Mouse (Mus musculus) heart, embryonic 14.5 days (tissue): ENCODE measurements at regions not wholly inside any gene's neighbourhood (a gene's known extent, or its start where the extent isn't known, plus 50 kb on each side); places are given as distances from the start of the nearest gene placed in this dataset.

ENCODE experiments used
- ATAC-seq: fragments of 200-750 bp; cut with Nextera tagmentation; 2 replicates; pipeline ENCODE4 v1.8.0; 2017; ENCODE audit warnings: low read depth, moderate TSS enrichment; ENCODE audit not compliant: insufficient number of reproducible peaks, insufficient read depth, low FRiP score
- H3K27ac ChIP-seq, 2 experiments: fragments of 200-500 bp in 1 of 2; fragments of 300-500 bp in 1 of 2; sonication (generic) in 1 of 2; replicated peaks in 1 of 2; 2 replicates each; pipeline ENCODE4 v1.5.1; 2012 to 2014; ENCODE audit warnings: low read depth in 2 of 2, low read length in 2 of 2, control low read depth in 1 of 2, mild to moderate bottlenecking in 1 of 2, mixed read lengths in 1 of 2; ENCODE audit not compliant: control insufficient read depth in 1 of 2, insufficient read depth in 1 of 2
- H3K27me3 ChIP-seq: fragments of 300-500 bp; sonication (generic); 2 replicates; pipeline ENCODE4 v1.6.1; 2014; ENCODE audit warnings: mild to moderate bottlenecking, low read length, control low read depth; ENCODE audit not compliant: control insufficient read depth, insufficient read depth
- H3K36me3 ChIP-seq: fragments of 300-500 bp; sonication (generic); 2 replicates; pipeline ENCODE4 v1.6.1; 2014; ENCODE audit warnings: mild to moderate bottlenecking, control low read depth, low read length, mixed read lengths; ENCODE audit not compliant: control insufficient read depth, insufficient read depth
- H3K4me1 ChIP-seq, 2 experiments: fragments of 200-500 bp in 1 of 2; fragments of 300-500 bp in 1 of 2; sonication (generic) in 1 of 2; 2 replicates each; pipeline ENCODE4 v1.6.1; 2012 to 2014; ENCODE audit warnings: low read length in 2 of 2, control low read depth in 1 of 2, mixed read lengths in 1 of 2; ENCODE audit not compliant: control insufficient read depth in 2 of 2, insufficient read depth in 2 of 2
- H3K4me2 ChIP-seq: fragments of 300-500 bp; sonication (generic); 2 replicates; pipeline ENCODE4 v1.6.1; 2014; ENCODE audit warnings: mild to moderate bottlenecking, low read length
- H3K4me3 ChIP-seq, 2 experiments: fragments of 200-500 bp in 1 of 2; fragments of 300-500 bp in 1 of 2; sonication (generic) in 1 of 2; 2 replicates each; pipeline ENCODE4 v1.5.1; 2012 to 2014; ENCODE audit warnings: low read length in 2 of 2, mild to moderate bottlenecking in 2 of 2, control low read depth in 1 of 2, low read depth in 1 of 2, moderate library complexity in 1 of 2; ENCODE audit not compliant: control insufficient read depth in 1 of 2, insufficient read depth in 1 of 2
- H3K9ac ChIP-seq: fragments of 300-500 bp; sonication (generic); 2 replicates; pipeline ENCODE4 v1.6.1; 2014; ENCODE audit warnings: mild to moderate bottlenecking, low read length
- H3K9me3 ChIP-seq: fragments of 300-500 bp; sonication (generic); 2 replicates; pipeline ENCODE4 v1.6.1; 2016; ENCODE audit warnings: low read length, control low read depth; ENCODE audit not compliant: control insufficient read depth
- WGBS: fragments of 180-500 bp; shearing (Covaris S2); extraction: QIAGEN DNeasy Blood & Tissue Kit; methylation state at CpG from one replicate; pipeline ENCODE4 v1.1.7; 2014; 5-methylcytosine and 5-hydroxymethylcytosine counted together

DNA sequence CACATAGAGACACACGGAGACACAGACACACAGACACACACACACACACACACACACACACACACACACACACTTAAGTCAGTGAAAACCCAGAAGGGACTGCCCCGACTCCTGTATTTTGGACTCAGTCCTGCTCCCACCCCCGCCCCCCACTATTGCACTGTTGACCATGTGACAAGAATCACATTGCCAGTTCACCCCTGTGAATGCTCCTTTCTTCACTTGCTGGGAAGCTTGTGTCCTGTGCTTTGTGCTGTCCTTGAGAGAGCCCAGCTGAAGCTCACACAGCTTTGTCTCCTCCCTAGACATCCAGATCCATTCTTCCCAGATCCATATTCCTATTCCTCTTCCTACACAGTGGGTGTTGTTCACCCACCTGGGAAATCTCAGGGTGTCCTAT is 400.0 kb downstream of the Cdh26 start:
- ATAC-seq, result no peak
- 76% methylated on average over 3 of the region's 3 CpGs for WGBS
- H3K27ac ChIP-seq, result no peak overlapping the region

DNA sequence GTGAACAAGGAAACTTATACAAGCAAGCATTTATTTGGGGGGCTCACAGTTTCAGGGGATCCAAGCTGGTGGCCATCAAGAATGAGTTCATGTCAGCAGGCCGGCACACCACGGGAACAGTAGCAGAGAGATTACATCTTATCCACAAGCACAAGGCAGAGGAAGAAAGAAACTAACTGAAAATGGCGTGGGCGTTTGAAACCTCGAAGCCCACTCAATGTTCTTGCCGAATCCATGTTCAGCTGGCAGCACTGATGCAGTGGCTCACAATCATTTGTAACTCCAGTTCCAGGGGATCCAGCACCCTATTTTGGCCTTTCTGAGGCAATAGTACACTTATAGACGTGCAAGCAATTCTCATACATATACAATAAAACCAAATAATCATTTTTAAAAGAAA is 404.7 kb downstream of the Cdh26 start:
- no peak overlapping the region for H3K27ac ChIP-seq
- H3K27me3 ChIP-seq, result no peaks in the 10 kb centered on the region
- 73% methylated on average over 7 of the region's 7 CpGs for WGBS
- H3K9ac ChIP-seq, result no peak overlapping the region
- H3K36me3 ChIP-seq, result no peaks in the 10 kb centered on the region
- H3K4me2 ChIP-seq, result no peak overlapping the region
- H3K4me1 ChIP-seq, result peaks cover 8 to 24% of the 10 kb centered on the region in 2 experiments
- no peak for ATAC-seq
- H3K4me3 ChIP-seq, result no peak overlapping the region
- no peaks in the 10 kb centered on the region for H3K9me3 ChIP-seq

More for the DNA sequence above, 400.0 kb downstream of the Cdh26 start:
- H3K27me3 ChIP-seq, result no peaks in the 10 kb centered on the region
- no peaks in the 10 kb centered on the region for H3K36me3 ChIP-seq
- H3K4me2 ChIP-seq, result no peak overlapping the region
- H3K9me3 ChIP-seq, result no peaks in the 10 kb centered on the region
- no peak overlapping the region for H3K4me3 ChIP-seq
- peaks cover 6 to 14% of the 10 kb centered on the region in 2 experiments; a peak in 3 of 4 replicates for H3K4me1 ChIP-seq
- no peak overlapping the region for H3K9ac ChIP-seq

DNA sequence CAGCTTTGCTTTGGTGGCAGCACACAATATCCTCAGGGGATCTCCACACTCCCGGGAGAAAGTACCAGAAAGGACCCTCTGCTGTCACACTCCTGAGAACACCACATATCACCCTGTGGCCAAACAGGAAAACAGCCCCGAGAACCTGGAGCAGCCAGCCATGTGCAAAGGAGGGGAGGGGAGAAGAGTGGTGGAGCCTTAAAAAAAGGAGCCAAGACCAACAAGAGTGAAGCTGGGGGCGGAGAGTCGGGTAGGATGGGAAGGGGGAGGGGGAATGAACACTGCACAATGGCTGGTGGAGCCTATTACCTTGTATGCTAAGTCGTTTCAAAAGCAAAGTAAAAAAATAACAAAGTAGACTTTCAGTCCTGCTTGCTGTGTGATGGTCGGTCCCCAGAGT is 408.2 kb downstream of the Cdh26 start:
- Histone ChIP-seq H3K9me3 (no peaks in the 10 kb centered on the region), H3K27ac (no peak overlapping the region), H3K4me2 (no peak overlapping the region), H3K36me3 (no peaks in the 10 kb centered on the region), H3K27me3 (no peaks in the 10 kb centered on the region), H3K9ac (no peak overlapping the region), H3K4me3 (no peak overlapping the region), H3K4me1 (peaks cover 24 to 38% of the 10 kb centered on the region in 2 experiments)
- WGBS, result 17% methylated on average over 6 of the region's 6 CpGs
- no peak for ATAC-seq

DNA sequence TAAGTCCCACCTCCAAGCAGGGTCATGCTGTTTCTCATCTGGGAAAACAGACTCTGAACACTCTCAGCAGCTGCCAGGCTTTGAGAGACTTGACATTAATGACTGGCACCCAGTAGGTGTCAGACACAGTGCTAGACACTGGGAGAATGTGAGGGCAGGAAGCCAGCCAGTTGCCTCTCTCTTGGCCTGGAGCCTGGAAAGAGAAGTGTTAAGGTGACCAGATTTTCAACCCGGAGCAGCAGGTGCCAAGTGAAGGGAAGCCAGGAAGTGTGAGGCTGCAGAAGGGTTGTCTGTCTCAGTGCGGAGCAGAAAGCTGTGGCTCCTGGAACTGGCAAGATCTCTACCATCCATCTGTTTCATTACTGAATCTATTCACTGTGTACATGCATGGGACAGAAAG is 410.6 kb downstream of the Cdh26 start:
- Histone ChIP-seq H3K9me3 (no peaks in the 10 kb centered on the region), H3K27me3 (no peaks in the 10 kb centered on the region), H3K36me3 (no peaks in the 10 kb centered on the region), H3K9ac (no peak overlapping the region), H3K4me3 (no peak overlapping the region), H3K4me1 (peaks cover 24 to 38% of the 10 kb centered on the region in 2 experiments), H3K27ac (peak overlapping the region; percentile 70 to 80), H3K4me2 (peak overlapping the region; percentile 21; the same call in 1 of the 2 replicates)
- 15% methylated on average over 2 of the region's 2 CpGs for WGBS
- ATAC-seq, result peak; percentile 85

DNA sequence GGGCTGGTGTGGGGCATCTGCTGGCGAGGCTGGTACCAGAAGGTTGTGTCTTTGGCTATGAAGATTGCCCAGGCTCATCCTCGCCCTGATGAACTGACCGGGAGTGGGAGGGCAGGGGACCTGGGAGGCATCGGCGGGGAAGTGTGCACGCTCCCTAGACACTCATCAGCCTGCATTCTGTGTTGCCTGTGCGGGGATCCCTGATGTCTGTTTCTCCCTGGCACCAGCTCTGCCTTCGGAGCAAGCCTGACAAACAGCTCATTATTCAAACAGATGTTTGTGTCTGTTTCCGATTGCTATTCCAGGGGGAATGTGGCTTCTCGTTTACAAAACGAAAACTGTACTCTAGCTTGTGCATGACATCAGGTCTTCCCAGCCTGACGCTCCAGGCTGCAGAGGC is 412.3 kb downstream of the Cdh26 start:
- Histone ChIP-seq H3K27me3 (no peaks in the 10 kb centered on the region), H3K4me1 (peaks cover 27 to 45% of the 10 kb centered on the region in 2 experiments), H3K9me3 (no peaks in the 10 kb centered on the region), H3K4me2 (no peak overlapping the region), H3K9ac (no peak overlapping the region), H3K4me3 (no peak overlapping the region), H3K36me3 (no peaks in the 10 kb centered on the region), H3K27ac (no peak overlapping the region)
- no peak for ATAC-seq
- 76% methylated on average over 12 of the region's 12 CpGs for WGBS

DNA sequence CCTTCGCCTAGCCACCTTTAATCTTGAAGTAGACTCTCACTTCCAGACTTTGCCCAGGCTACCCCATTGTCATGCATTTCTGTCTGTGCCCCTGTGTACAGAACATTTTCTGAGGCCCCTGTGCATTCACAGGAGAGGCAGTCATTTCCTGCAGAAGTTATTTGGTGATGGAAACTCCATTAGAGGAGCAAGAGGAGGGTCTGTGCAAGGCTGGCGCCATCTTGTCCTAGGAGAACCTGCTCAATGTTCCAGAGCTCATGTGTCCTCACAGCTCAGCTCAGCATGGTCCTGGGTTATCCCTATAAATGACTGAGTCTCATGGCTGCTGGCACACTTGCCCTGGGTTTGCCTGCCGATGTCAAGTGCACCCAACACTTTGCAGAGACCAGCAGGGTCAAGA is 413.1 kb downstream of the Cdh26 start:
- no peak for ATAC-seq
- H3K9ac ChIP-seq, result no peak overlapping the region
- 82% methylated on average over 3 of the region's 3 CpGs for WGBS
- H3K27ac ChIP-seq, result no peak overlapping the region
- no peak overlapping the region for H3K4me2 ChIP-seq
- no peaks in the 10 kb centered on the region for H3K27me3 ChIP-seq
- no peaks in the 10 kb centered on the region for H3K36me3 ChIP-seq
- H3K4me3 ChIP-seq, result no peak overlapping the region
- H3K9me3 ChIP-seq, result no peaks in the 10 kb centered on the region
- peaks cover 25 to 42% of the 10 kb centered on the region in 2 experiments for H3K4me1 ChIP-seq

DNA sequence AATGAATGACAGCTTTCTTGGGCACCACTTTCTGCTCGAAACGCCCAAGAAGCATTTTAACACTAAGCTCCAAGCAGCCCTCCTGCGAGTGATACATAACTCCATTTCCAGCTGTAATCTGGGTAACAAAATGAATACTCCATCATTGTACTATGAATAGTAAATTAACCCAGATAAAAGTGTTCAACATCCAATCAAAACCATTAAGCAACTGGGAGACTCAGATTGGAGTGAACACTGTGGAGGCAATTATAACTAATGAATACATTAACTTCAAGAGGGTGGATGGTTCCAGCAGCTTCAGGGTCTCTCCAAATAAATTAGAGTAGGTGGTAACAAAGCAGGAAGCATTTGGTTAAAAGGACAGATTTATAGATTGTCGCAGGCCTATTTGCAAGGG is 414.2 kb downstream of the Cdh26 start:
- WGBS, result 83% methylated on average over 4 of the region's 4 CpGs
- no peak overlapping the region for H3K9ac ChIP-seq
- no peak for ATAC-seq
- no peak overlapping the region for H3K4me3 ChIP-seq
- H3K36me3 ChIP-seq, result no peaks in the 10 kb centered on the region
- H3K9me3 ChIP-seq, result no peaks in the 10 kb centered on the region
- H3K4me2 ChIP-seq, result no peak overlapping the region
- H3K27ac ChIP-seq, result no peak overlapping the region
- no peaks in the 10 kb centered on the region for H3K27me3 ChIP-seq
- peaks cover 20 to 31% of the 10 kb centered on the region in 2 experiments for H3K4me1 ChIP-seq

DNA sequence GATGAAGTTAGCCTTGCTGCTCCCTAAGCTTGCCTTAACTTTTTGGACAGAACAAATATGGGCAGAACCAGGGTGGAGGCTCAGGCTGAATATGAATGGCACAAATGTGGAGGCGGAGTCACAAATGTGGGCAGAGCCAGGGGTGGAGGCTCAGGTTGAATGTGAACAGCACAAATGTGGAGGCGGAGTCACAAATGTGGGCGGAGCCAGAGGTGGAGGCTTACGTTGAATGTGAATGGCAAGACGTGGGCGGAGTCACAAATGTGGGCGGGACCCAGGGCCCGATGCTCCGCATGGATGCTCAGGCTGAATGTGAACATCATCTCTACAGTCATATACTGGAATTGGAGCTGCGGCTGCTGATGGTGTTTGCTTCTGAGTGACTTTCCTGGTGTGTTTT is 420.0 kb downstream of the Cdh26 start:
- H3K27ac ChIP-seq, result no peak overlapping the region
- H3K4me1 ChIP-seq, result peaks cover 3 to 8% of the 10 kb centered on the region in 2 experiments; a peak in 3 of 4 replicates
- 79% methylated on average over 10 of the region's 10 CpGs for WGBS
- no peak overlapping the region for H3K4me3 ChIP-seq
- no peaks in the 10 kb centered on the region for H3K36me3 ChIP-seq
- H3K4me2 ChIP-seq, result no peak overlapping the region
- no peaks in the 10 kb centered on the region for H3K9me3 ChIP-seq
- no peak for ATAC-seq
- no peak overlapping the region for H3K9ac ChIP-seq
- H3K27me3 ChIP-seq, result no peaks in the 10 kb centered on the region
